Mouse (Mus musculus) thymus, adult 2 months (tissue): ENCODE measurements at regions not wholly inside any gene's neighbourhood (a gene's known extent, or its start where the extent isn't known, plus 50 kb on each side); places are given as distances from the start of the nearest gene placed in this dataset.

Experiments
- CTCF ChIP-seq: fragments of 200-500 bp; IDR thresholded peaks from 2 replicates; pipeline ENCODE4 v1.5.1; 2012; ENCODE audit warnings: mild to moderate bottlenecking, control low read depth, low read length, moderate library complexity, borderline replicate concordance; ENCODE audit not compliant: control insufficient read depth, poor library complexity, insufficient read depth; ENCODE audit errors: extremely low read depth
- POLR2A ChIP-seq: fragments of 200-500 bp; IDR thresholded peaks from 2 replicates; pipeline ENCODE4 v1.6.1; 2012; ENCODE audit warnings: mild to moderate bottlenecking, low read length, control low read depth, moderate library complexity; ENCODE audit not compliant: control insufficient read depth, poor library complexity, insufficient read depth; ENCODE audit errors: extremely low read depth

GRCm38 (mm10) chr8:26349854-26350253, 230.5 kb downstream of the Gm45692 start:
- no peak for TF ChIP-seq CTCF
- TF ChIP-seq POLR2A: no peak
